Mouse (Mus musculus): ENCODE results near the gene Crmp1. TPM values are rescaled to one million over a fixed set of nuclear protein-coding genes. Genes with fewer than 3 reads are reported as not detected.

Gene Crmp1
- total RNA-seq, 2 experiments from 2014 or later = 1.1 to 4.2 TPM

GRCm38 (mm10) chr5:37233010-37233557, 8.7 kb upstream of the Crmp1 start:
- intact Hi-C loops (cut with DNase I) = no loop called here
- DNase-seq = no peak

- DNase-seq = no peak
- intact Hi-C loops (cut with DNase I) = no loop called here
Measured at GRCm38 (mm10) chr5:37238654-37239053, 3.1 kb upstream of the Crmp1 start.

- peak; percentile 28 to 53 for DNase-seq
- intact Hi-C loops (cut with DNase I) = no loop called here
Measured at GRCm38 (mm10) chr5:37240550-37240949, 1.2 kb upstream of the Crmp1 start.

GRCm38 (mm10) chr5:37241224-37241623, 516 bp upstream of the Crmp1 start:
- no peak for DNase-seq
- intact Hi-C loops (cut with DNase I) = no loop called here

- DNase-seq = no peak
- intact Hi-C loops (cut with DNase I) = no loop called here
Measured at GRCm38 (mm10) chr5:37242360-37243168, 824 bp downstream of the Crmp1 start.

GRCm38 (mm10) chr5:37243169-37243886, 1.6 kb downstream of the Crmp1 start:
- DNase-seq = peak; percentile 74 to 88
- intact Hi-C loops (cut with DNase I) = no loop called here

GRCm38 (mm10) chr5:37244161-37244560, 2.4 kb downstream of the Crmp1 start:
- intact Hi-C loops (cut with DNase I) = no loop called here
- DNase-seq = no peak

- no peak for DNase-seq
- intact Hi-C loops (cut with DNase I) = no loop called here
Measured at GRCm38 (mm10) chr5:37244666-37245242, 3.0 kb downstream of the Crmp1 start.

- intact Hi-C loops (cut with DNase I) = no loop called here
- peak; percentile 28 to 45 for DNase-seq
Measured at GRCm38 (mm10) chr5:37245651-37246050, 3.9 kb downstream of the Crmp1 start.

GRCm38 (mm10) chr5:37246138-37246910, 4.6 kb downstream of the Crmp1 start:
- intact Hi-C loops (cut with DNase I) = no loop called here
- DNase-seq = no peak

GRCm38 (mm10) chr5:37247456-37247855, 5.7 kb downstream of the Crmp1 start:
- intact Hi-C loops (cut with DNase I) = no loop called here
- DNase-seq = no peak

- intact Hi-C loops (cut with DNase I) = no loop called here
- DNase-seq = no peak
Measured at GRCm38 (mm10) chr5:37248870-37249269, 7.1 kb downstream of the Crmp1 start.

GRCm38 (mm10) chr5:37251596-37251995, 9.9 kb downstream of the Crmp1 start:
- no peak for DNase-seq
- intact Hi-C loops (cut with DNase I) = no loop called here

- no peak for DNase-seq
- intact Hi-C loops (cut with DNase I) = no loop called here
Measured at GRCm38 (mm10) chr5:37252101-37252804, 10.5 kb downstream of the Crmp1 start.

- intact Hi-C loops (cut with DNase I) = no loop called here
- no peak for DNase-seq
Measured at GRCm38 (mm10) chr5:37254523-37254922, 12.8 kb downstream of the Crmp1 start.

- no peak for DNase-seq
- intact Hi-C loops (cut with DNase I) = no loop called here
Measured at GRCm38 (mm10) chr5:37256823-37257222, 15.1 kb downstream of the Crmp1 start.

GRCm38 (mm10) chr5:37257243-37257642, 15.5 kb downstream of the Crmp1 start:
- intact Hi-C loops (cut with DNase I) = no loop called here
- peak; percentile 56 to 72 for DNase-seq

GRCm38 (mm10) chr5:37261734-37262133, 20.0 kb downstream of the Crmp1 start:
- intact Hi-C loops (cut with DNase I) = no loop called here
- DNase-seq = no peak

- intact Hi-C loops (cut with DNase I) = no loop called here
- DNase-seq = no peak
Measured at GRCm38 (mm10) chr5:37263816-37264215, 22.1 kb downstream of the Crmp1 start.

- no peak for DNase-seq
Measured at GRCm38 (mm10) chr5:37281021-37281420, 39.3 kb downstream of the Crmp1 start.

More at GRCm38 (mm10) chr5:37281021-37281420, 39.3 kb downstream of the Crmp1 start:
- intact Hi-C loops (cut with DNase I) = no loop called here
